Mouse (Mus musculus): Measurements from ENCODE around the gene Pax9. TPM values are rescaled to one million over a fixed set of nuclear protein-coding genes. Genes with fewer than 3 reads are reported as not detected.

Gene Pax9
- polyA plus RNA-seq (2015; fragmentation: Illumina TruSeq; extraction: RNeasy Lipid Tissue Mini Kit (QIAGEN cat#74804); ENCODE audit: insufficient read depth, low read depth, low replicate concordance) = not detected

DNA sequence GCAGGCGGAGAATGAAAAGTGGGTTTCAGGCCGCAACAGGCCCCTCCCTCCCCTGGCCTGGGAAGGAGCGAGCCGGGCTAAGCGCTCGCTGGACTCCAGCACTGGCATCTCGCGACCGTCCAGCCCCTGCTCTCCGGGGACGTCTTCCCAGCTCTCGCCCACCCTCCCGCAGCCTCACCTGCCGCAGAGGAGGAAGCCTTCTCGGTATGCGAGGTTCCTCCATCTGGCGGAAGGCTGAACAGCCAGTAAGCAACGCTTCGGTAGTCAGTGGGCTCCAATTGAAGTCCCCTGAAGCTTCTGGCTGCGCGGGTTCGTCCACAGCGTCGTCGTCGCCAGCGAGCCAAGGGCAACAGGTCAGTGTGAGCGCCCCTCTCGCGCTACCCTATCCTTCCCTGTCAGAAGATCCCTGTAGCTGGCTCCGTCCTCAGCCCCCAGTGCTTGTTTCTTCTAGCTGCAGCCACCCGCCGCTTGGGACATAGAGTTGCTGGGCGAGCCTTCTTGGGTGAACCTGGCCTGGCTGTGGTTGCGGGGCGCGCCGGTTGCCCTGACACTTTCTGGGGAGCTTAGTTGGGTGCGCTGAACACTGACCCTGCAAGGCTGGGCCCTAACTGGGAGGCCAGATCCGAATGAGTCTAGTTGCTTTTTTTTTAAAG, at the start of gene Pax9:
Gene Pax9 (plus strand): TSS at position 341 of the 653 bp plus-strand sequence.

Other genes starting within 250 kb of the Pax9 start
- not detected for gene Nkx2-1, start 154.9 kb upstream of the Pax9 start, polyA plus RNA-seq (2015; fragmentation: Illumina TruSeq; extraction: RNeasy Lipid Tissue Mini Kit (QIAGEN cat#74804); ENCODE audit: insufficient read depth, low read depth, low replicate concordance)
- gene Nkx2-9, start 78.5 kb upstream of the Pax9 start, polyA plus RNA-seq (2015; fragmentation: Illumina TruSeq; extraction: RNeasy Lipid Tissue Mini Kit (QIAGEN cat#74804); ENCODE audit: insufficient read depth, low read depth, low replicate concordance) = not detected